Mouse (Mus musculus) myocyte (in vitro differentiated cells): ENCODE data around the gene Sulf2. TPM values are rescaled to one million over a fixed set of nuclear protein-coding genes. Genes with fewer than 3 reads are reported as not detected.

Source experiments
- H3K27me3 ChIP-seq: one replicate; pipeline ENCODE4 v1.6.1; 2011; ENCODE audit not compliant: control insufficient read depth, insufficient read depth, insufficient read length
- H3K36me3 ChIP-seq: one replicate; pipeline ENCODE4 v1.6.1; 2011; ENCODE audit not compliant: control insufficient read depth, insufficient read depth
- H3K4me2 ChIP-seq: one replicate; pipeline ENCODE4 v1.6.1; 2011; ENCODE audit warnings: low read depth, control low read depth
- H3K4me3 ChIP-seq: one replicate; pipeline ENCODE4 v1.5.1; 2011; ENCODE audit warnings: mild to moderate bottlenecking, control low read depth, moderate library complexity
- H3K79me2 ChIP-seq: one replicate; pipeline ENCODE4 v1.6.1; 2011; ENCODE audit not compliant: control insufficient read depth, insufficient read depth
- H3ac ChIP-seq: one replicate; pipeline ENCODE4 v1.6.1; 2011; ENCODE audit not compliant: control insufficient read depth, insufficient read length
- CEBPB ChIP-seq: IDR thresholded peaks from 2 replicates; pipeline ENCODE4 v1.6.1; 2011; ENCODE audit warnings: mild to moderate bottlenecking, moderate library complexity; ENCODE audit not compliant: poor library complexity, insufficient read depth, severe bottlenecking
- E2F4 ChIP-seq: IDR thresholded peaks from one replicate; pipeline ENCODE4 v1.6.1; 2011; ENCODE audit warnings: mild to moderate bottlenecking, control low read depth, moderate library complexity; ENCODE audit not compliant: insufficient read depth
- MAX ChIP-seq: IDR thresholded peaks from one replicate; pipeline ENCODE4 v1.6.1; 2011; ENCODE audit warnings: low read depth, mild to moderate bottlenecking, control low read depth
- MYOD1 ChIP-seq, 3 experiments: IDR thresholded peaks; one replicate each; pipeline ENCODE4 v1.6.1; 2011; ENCODE audit warnings: control low read depth in 2 of 3, low read depth in 2 of 3, mild to moderate bottlenecking in 2 of 3, moderate library complexity in 1 of 3; ENCODE audit not compliant: insufficient read length in 2 of 3, control insufficient read depth in 1 of 3
- MYOG ChIP-seq, 3 experiments: IDR thresholded peaks; one replicate each; pipeline ENCODE4 v1.6.1; 2011; ENCODE audit warnings: control low read depth in 2 of 3, low read depth in 2 of 3, mild to moderate bottlenecking in 2 of 3; ENCODE audit not compliant: insufficient read length in 2 of 3, control insufficient read depth in 1 of 3, insufficient read depth in 1 of 3
- POLR2A ChIP-seq: IDR thresholded peaks from one replicate; pipeline ENCODE4 v1.6.1; 2011; ENCODE audit warnings: low read depth, mild to moderate bottlenecking, control low read depth, moderate library complexity; ENCODE audit not compliant: insufficient read length
- POLR2AphosphoS2 ChIP-seq: IDR thresholded peaks from one replicate; pipeline ENCODE4 v1.6.1; 2011; ENCODE audit warnings: low read depth, control low read depth; ENCODE audit not compliant: insufficient read length
- REST ChIP-seq: IDR thresholded peaks from one replicate; pipeline ENCODE4 v1.6.1; 2011; ENCODE audit warnings: mild to moderate bottlenecking, control low read depth, moderate library complexity; ENCODE audit not compliant: insufficient read depth, insufficient read length
- SRF ChIP-seq: IDR thresholded peaks from one replicate; pipeline ENCODE4 v1.6.1; 2011; ENCODE audit warnings: low read depth; ENCODE audit not compliant: control insufficient read depth, insufficient read length
- TCF12 ChIP-seq: IDR thresholded peaks from one replicate; pipeline ENCODE4 v1.6.1; 2011; ENCODE audit warnings: mild to moderate bottlenecking, control low read depth; ENCODE audit not compliant: poor library complexity, insufficient read depth, severe bottlenecking
- TCF3 ChIP-seq: IDR thresholded peaks from one replicate; pipeline ENCODE4 v1.6.1; 2011; ENCODE audit warnings: low read depth, control low read depth; ENCODE audit not compliant: insufficient read length
- USF1 ChIP-seq: IDR thresholded peaks from one replicate; pipeline ENCODE4 v1.6.1; 2011; ENCODE audit warnings: low read depth, mild to moderate bottlenecking, control low read depth, moderate library complexity
- polyA plus RNA-seq: library from polyadenylated mRNA; unstranded; fragments of >200 nt; fragmentation: generic; extraction: Trizol; gene quantifications from one replicate; pipeline ENCODE4 v1.2.1, GENCODE M21; 2012; ENCODE audit warnings: missing spikeins

Sulf2 gene
- polyA plus RNA-seq, 1 experiment = 36.7 TPM

- Histone ChIP-seq H3K27me3 (no peaks in the 10 kb centered on the region), H3K36me3 (peaks cover 6% of the 10 kb centered on the region), H3K4me3 (no peak overlapping the region), H3ac (no peak overlapping the region), H3K79me2 (no peaks in the 10 kb centered on the region), H3K4me2 (no peak overlapping the region)
- no peak for TF ChIP-seq USF1
- no peak for TF ChIP-seq MYOD1 (IDR thresholded peaks at IDR 0.05; ENCODE audit: control insufficient read depth in 1 of 3, insufficient read length in 2 of 3, low read depth in 2 of 3)
- no peak for TF ChIP-seq E2F4
- no peak for TF ChIP-seq MYOG (IDR thresholded peaks at IDR 0.05; ENCODE audit: control insufficient read depth in 1 of 3, insufficient read depth in 1 of 3, insufficient read length in 2 of 3, low read depth in 2 of 3)
- no peak for TF ChIP-seq TCF12
- TF ChIP-seq MAX = no peak
- no peak for TF ChIP-seq REST
- no peak for TF ChIP-seq CEBPB
- no peak for TF ChIP-seq SRF
- TF ChIP-seq POLR2AphosphoS2 = no peak
- TF ChIP-seq TCF3 = no peak
- no peak for TF ChIP-seq POLR2A
These were observed 83.6 kb downstream of the Sulf2 start for GRCm38 (mm10) chr2:166071889-166072288.

- no peak for TF ChIP-seq SRF
- TF ChIP-seq POLR2A = no peak
- no peak for TF ChIP-seq CEBPB
- TF ChIP-seq E2F4 = no peak
- TF ChIP-seq MYOG (IDR thresholded peaks at IDR 0.05; ENCODE audit: control insufficient read depth in 1 of 3, insufficient read depth in 1 of 3, insufficient read length in 2 of 3, low read depth in 2 of 3) = no peak
- TF ChIP-seq POLR2AphosphoS2 = no peak
- TF ChIP-seq MYOD1 (IDR thresholded peaks at IDR 0.05; ENCODE audit: control insufficient read depth in 1 of 3, insufficient read length in 2 of 3, low read depth in 2 of 3) = no peak
- no peak for TF ChIP-seq USF1
- TF ChIP-seq TCF12 = no peak
- TF ChIP-seq MAX = no peak
- TF ChIP-seq REST = no peak
- TF ChIP-seq TCF3 = no peak
- Histone ChIP-seq H3ac (no peak overlapping the region), H3K4me3 (no peak overlapping the region), H3K79me2 (no peaks in the 10 kb centered on the region), H3K4me2 (no peak overlapping the region), H3K27me3 (no peaks in the 10 kb centered on the region), H3K36me3 (peaks cover 6% of the 10 kb centered on the region)
These were observed 84.0 kb downstream of the Sulf2 start for GRCm38 (mm10) chr2:166071481-166071880.

GRCm38 (mm10) chr2:166069738-166070137 lies 85.7 kb downstream of the Sulf2 start:
- Histone ChIP-seq H3K27me3 (no peaks in the 10 kb centered on the region), H3ac (no peak overlapping the region), H3K4me3 (no peak overlapping the region), H3K79me2 (no peaks in the 10 kb centered on the region), H3K36me3 (peaks cover 13% of the 10 kb centered on the region), H3K4me2 (no peak overlapping the region)
- TF ChIP-seq SRF (no peak), E2F4 (no peak), USF1 (no peak), MYOD1 (IDR thresholded peaks at IDR 0.05; ENCODE audit: control insufficient read depth in 1 of 3, insufficient read length in 2 of 3, low read depth in 2 of 3) (no peak), TCF12 (no peak), CEBPB (no peak), MAX (no peak), POLR2A (no peak), MYOG (IDR thresholded peaks at IDR 0.05; ENCODE audit: control insufficient read depth in 1 of 3, insufficient read depth in 1 of 3, insufficient read length in 2 of 3, low read depth in 2 of 3) (no peak), POLR2AphosphoS2 (no peak), TCF3 (no peak), REST (no peak)

GRCm38 (mm10) chr2:166069164-166069563 lies 86.3 kb downstream of the Sulf2 start:
- Histone ChIP-seq H3K4me3 (no peak overlapping the region), H3ac (no peak overlapping the region), H3K4me2 (no peak overlapping the region), H3K36me3 (peaks cover 13% of the 10 kb centered on the region), H3K79me2 (no peaks in the 10 kb centered on the region), H3K27me3 (no peaks in the 10 kb centered on the region)
- no peak for TF ChIP-seq SRF
- no peak for TF ChIP-seq REST
- TF ChIP-seq POLR2AphosphoS2 = no peak
- no peak for TF ChIP-seq MAX
- no peak for TF ChIP-seq E2F4
- no peak for TF ChIP-seq USF1
- TF ChIP-seq CEBPB = no peak
- no peak for TF ChIP-seq TCF12
- TF ChIP-seq MYOD1 (IDR thresholded peaks at IDR 0.05; ENCODE audit: control insufficient read depth in 1 of 3, insufficient read length in 2 of 3, low read depth in 2 of 3) = no peak
- no peak for TF ChIP-seq TCF3
- TF ChIP-seq POLR2A = no peak
- TF ChIP-seq MYOG (IDR thresholded peaks at IDR 0.05; ENCODE audit: control insufficient read depth in 1 of 3, insufficient read depth in 1 of 3, insufficient read length in 2 of 3, low read depth in 2 of 3) = no peak

GRCm38 (mm10) chr2:166068261-166068660 lies 87.2 kb downstream of the Sulf2 start:
- H3ac ChIP-seq = no peak overlapping the region
- TF ChIP-seq USF1 (no peak), REST (no peak), TCF12 (no peak), TCF3 (no peak), CEBPB (no peak)

More at GRCm38 (mm10) chr2:166068261-166068660, 87.2 kb downstream of the Sulf2 start:
- no peaks in the 10 kb centered on the region for H3K79me2 ChIP-seq
- H3K4me2 ChIP-seq = no peak overlapping the region
- no peak overlapping the region for H3K4me3 ChIP-seq
- H3K27me3 ChIP-seq = no peaks in the 10 kb centered on the region
- peaks cover 13% of the 10 kb centered on the region for H3K36me3 ChIP-seq
